Comparison of ENCODE assay signal across 9 mouse cellular contexts in the genomic region with DNA sequence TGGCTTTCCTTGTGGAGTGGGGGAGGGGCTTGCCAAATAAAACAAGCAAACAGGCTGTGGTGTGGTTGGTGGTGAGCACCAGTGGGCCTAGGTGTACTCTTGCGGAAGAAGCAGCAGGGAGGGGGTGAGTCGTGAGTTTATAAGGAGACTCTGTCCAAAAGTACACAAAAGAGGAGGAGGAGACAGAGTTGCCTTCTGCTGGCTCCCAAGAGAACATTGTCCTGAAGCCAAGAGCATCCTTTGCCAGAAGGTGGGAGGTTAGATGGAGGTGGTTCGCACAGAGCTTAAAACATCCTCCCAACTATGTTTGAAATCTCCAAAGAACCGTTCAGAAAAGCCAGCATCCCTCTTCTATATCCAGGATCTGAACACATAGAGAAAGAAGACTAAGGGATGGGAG. TPM values are rescaled to one million over a fixed set of nuclear protein-coding genes. Genes with fewer than 3 reads are reported as not detected.
DNase-seq lines count a peak whose midpoint lies in the region; ATAC-seq and TF ChIP-seq lines count a peak whose summit lies in the region.
"Had no signal": no experiment of that assay in that cellular context is flagged by ENCODE, and none has a peak within 500 bp of the region (broad histone marks: within the 10 kb centered on the region; RNA-seq: fewer than 3 reads in every experiment).

No protein-coding gene starts in this region.

- H3K4me3 ChIP-seq in cortical plate, adult 2 months (ENCODE audit: insufficient read depth, low read length): no peak overlapping the region

- peak; percentile 27 for DNase-seq in adrenal gland, postnatal 14 days
- no peak for DNase-seq in adrenal gland, postnatal 4 days (ENCODE audit: low spot score in 2 of 2)
- DNase-seq in layer of hippocampus, adult 18-20 months (ENCODE audit: low spot score in 2 of 2): peak; percentile 17 to 70
- no peak for DNase-seq in layer of hippocampus, postnatal 14 days (ENCODE audit: low spot score in 2 of 2)
- peak; percentile 24 to 88 for DNase-seq in left cerebral cortex, adult 8-10 months (ENCODE audit: low spot score in 2 of 2)
- no peak for DNase-seq in yolk sac, embryonic 10.5 days (ENCODE audit: low spot score)

- TF ChIP-seq CTCF in cortical plate, adult 2 months (IDR thresholded peaks at IDR 0.05; ENCODE audit: extremely low read depth, insufficient read depth, low read length): no peak

- H3K4me1 ChIP-seq in cortical plate, adult 2 months (ENCODE audit: control insufficient read depth, insufficient read depth, low read length): peaks cover 17% of the 10 kb centered on the region

- peak overlapping the region; percentile 95 for H3K27ac ChIP-seq in cortical plate, adult 2 months (ENCODE audit: insufficient read depth, low read length)

- no peak for TF ChIP-seq POLR2A in cortical plate, adult 2 months (IDR thresholded peaks at IDR 0.05; ENCODE audit: extremely low read depth, insufficient read depth, low read length)

- ATAC-seq in megakaryocyte, adult 5-6 weeks (ENCODE audit: poor library complexity, severe bottlenecking): no peak

RNA-seq across cellular contexts. Expression of a gene that starts 40.2 kb away (rescaled TPM):
- 86.3 and 94.8 TPM in 2 replicates for total RNA-seq in adrenal gland, postnatal 14 days (2021)
- total RNA-seq in adrenal gland, postnatal 4 days (2021): 10 to 100 TPM; 65.3 to 83.3 TPM
- 100 to 1,000 TPM; 246 to 262 TPM for total RNA-seq in layer of hippocampus, adult 18-20 months (2021)
- total RNA-seq in layer of hippocampus, postnatal 14 days (2021): 100 to 1,000 TPM; 233 to 237 TPM
- polyA plus RNA-seq in cortical plate, adult 2 months (2012; rRNA removed): 291 and 305 TPM in 2 replicates
- 100 to 1,000 TPM; 169 to 194 (median 186) TPM for total RNA-seq in left cerebral cortex, adult 8-10 months (2022)
- total RNA-seq in megakaryocyte, adult 5-6 weeks (2015): 91.1 and 104 TPM in 2 replicates
- total RNA-seq in megakaryocyte, adult 5-6 weeks (2017): 39.0 and 45.6 TPM in 2 replicates

RNA-seq across cellular contexts. Expression of a gene that starts 51.1 kb away (rescaled TPM):
- total RNA-seq in adrenal gland, postnatal 14 days (2021): not detected in 2 replicates
- not detected for total RNA-seq in adrenal gland, postnatal 4 days (2021)
- total RNA-seq in layer of hippocampus, adult 18-20 months (2021): 1 to 10 TPM; 2.1 to 5.1 TPM
- total RNA-seq in layer of hippocampus, postnatal 14 days (2021): 1 to 10 TPM; 2.3 to 5.2 TPM
- 2.3 and 4.1 TPM in 2 replicates for polyA plus RNA-seq in cortical plate, adult 2 months (2012; rRNA removed)
- 1 to 10 TPM; 1.3 to 2.3 (median 2.0) TPM for total RNA-seq in left cerebral cortex, adult 8-10 months (2022)
- not detected in 2 replicates for total RNA-seq in megakaryocyte, adult 5-6 weeks (2015)
- not detected in 2 replicates for total RNA-seq in megakaryocyte, adult 5-6 weeks (2017)
- total RNA-seq: hematopoietic stem cell, adult 5-6 weeks had no signal

Comparison
In these comparisons a context has a peak if more than half of its experiments do, and no peak if none do; other contexts are left out.
1. DNase-seq: peak in adrenal gland, postnatal 14 days (single experiment), layer of hippocampus, adult 18-20 months (2 of 2) and left cerebral cortex, adult 8-10 months (2 of 2); none in adrenal gland, postnatal 4 days (0 of 2), layer of hippocampus, postnatal 14 days (0 of 2) and yolk sac, embryonic 10.5 days (single experiment).